Mouse (Mus musculus) frontal cortex, postnatal 36 days (tissue): ENCODE measurements at regions not wholly inside any gene's neighbourhood (a gene's known extent, or its start where the extent isn't known, plus 50 kb on each side); places are given as distances from the start of the nearest gene placed in this dataset.
A peak's percentile ranks its signal among the peaks of the same experiment; 100 is the strongest.
"Not testable (repeated sequence)": the region's sequence is repeated elsewhere in the genome, so short reads cannot be mapped to it uniquely, and the experiment has no call there.

Experiments
- DNase-seq, 2 experiments: peaks; one replicate each; pipeline ENCODE4 v3.0.0; 2022; ENCODE audit warnings: low spot score in 2 of 2

DNA sequence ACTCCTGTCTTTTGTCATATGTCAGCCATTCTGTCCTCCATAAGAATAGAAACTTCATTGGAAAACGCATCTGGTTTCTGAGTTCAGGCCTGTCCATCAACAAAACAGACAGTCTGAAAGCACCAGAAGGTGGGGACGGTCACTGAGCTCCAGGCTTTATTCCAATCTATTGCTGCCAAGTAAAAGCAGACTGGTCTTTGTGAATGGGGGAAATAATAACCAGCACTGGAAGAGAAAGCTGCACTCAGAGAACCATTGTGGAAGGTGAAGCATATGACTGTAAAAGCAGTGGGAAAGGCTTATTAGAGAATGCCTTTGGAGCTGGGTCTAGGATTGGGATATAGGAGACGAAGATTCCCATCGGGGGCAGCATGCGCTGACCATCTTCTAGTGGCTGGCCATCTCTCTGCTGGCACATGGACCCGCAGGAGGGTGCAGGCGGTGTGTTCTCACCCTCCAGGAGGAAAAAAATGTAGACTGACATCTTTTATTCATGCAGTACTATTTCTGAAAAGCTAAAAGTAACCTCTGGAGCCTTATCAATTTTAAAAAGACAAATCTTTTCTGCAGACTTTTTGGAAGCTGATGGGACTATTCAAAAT, 1638.0 kb downstream of the Car8 start:
- DNase-seq = peak in 1 of 2 experiments; percentile 26

- DNase-seq = no peak
Observed at GRCm38 (mm10) chr4:6596321-6596720, 1642.5 kb downstream of the Car8 start.

DNA sequence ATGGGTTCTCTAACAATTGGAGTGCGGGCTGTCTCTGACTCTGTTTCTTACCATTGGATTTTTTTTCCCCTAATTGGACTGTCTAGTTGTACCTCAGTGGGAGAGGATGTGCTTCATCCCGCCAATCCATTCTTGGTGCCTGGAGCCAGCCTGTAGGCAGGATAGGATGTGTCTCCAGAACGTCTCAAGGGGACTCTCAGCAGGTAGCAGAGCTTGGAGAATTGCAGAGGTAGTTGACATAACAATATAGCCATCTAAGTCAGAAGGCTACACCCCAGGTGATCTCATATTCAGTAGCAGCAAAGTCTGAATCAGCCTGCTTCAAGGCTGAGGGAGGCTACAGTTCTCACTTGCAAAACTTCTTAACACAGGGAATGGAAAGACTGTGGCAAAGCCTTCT, 1646.0 kb downstream of the Car8 start:
- not testable (repeated sequence) for DNase-seq

DNA sequence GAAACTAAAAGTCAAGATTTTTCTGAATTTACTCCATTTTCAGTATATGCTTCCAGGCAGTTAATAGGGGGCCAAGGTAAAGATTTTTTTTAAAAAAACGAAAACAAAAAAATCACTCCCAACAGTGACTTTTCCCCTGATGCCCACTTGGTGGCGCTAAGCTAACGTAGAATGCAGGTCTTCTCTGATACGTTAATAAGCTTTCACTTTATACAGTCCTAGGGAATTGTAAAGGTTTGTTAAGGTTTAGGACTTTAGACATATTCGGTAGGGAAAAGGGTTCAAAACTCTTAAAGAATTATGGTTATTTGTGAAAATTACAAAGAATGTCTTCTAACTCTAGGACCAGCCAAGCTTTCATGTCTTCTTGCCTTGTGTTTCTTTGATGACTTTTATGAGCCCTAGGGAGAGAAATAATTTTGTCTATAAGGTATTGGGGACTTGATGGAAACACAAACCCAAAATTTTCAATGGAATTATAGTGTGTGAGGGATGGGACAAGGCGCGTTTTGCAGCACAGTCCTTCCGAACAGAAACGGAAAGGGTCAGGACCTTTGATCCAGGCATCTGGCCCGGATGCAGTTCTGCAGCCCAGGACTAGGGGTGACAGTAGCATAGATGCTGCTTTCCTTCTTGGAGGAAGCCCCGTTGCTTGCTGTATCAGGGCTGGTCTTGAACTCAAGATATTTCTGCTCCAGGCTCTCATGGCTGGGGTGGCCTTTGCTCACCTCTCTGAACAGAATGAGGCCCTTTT, 1677.1 kb downstream of the Car8 start:
- peak; percentile 5 to 39 for DNase-seq

GRCm38 (mm10) chr4:6539626-6540025, 1699.2 kb downstream of the Car8 start:
- DNase-seq = no peak

GRCm38 (mm10) chr4:6532441-6532840, 1706.4 kb downstream of the Car8 start:
- no peak for DNase-seq

GRCm38 (mm10) chr4:6517626-6518025, 1721.2 kb downstream of the Car8 start:
- no peak for DNase-seq

GRCm38 (mm10) chr4:6514823-6515222, 1721.7 kb upstream of the Impad1 start:
- DNase-seq = peak; percentile 69 to 90

DNA sequence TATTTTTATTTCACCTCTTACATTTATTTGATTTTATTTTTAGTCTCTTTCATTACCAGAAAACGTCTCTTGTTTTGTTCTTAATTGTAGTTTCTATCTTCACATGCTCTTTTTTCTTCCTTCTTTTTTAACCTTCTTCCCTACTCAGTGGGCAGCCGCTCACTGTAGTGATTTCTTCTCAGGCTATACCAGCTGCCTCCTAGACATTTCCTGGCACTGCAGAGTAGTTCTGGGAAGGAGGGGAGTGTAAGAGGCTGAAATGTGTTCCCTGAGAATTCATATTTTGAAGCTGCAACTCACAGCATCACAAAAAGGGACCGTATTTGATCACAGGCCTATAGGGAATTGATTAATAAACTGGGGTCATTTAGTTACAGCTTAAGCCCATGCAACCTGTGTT, 1720.5 kb upstream of the Impad1 start:
- DNase-seq = peak in 1 of 2 experiments; percentile 9

DNA sequence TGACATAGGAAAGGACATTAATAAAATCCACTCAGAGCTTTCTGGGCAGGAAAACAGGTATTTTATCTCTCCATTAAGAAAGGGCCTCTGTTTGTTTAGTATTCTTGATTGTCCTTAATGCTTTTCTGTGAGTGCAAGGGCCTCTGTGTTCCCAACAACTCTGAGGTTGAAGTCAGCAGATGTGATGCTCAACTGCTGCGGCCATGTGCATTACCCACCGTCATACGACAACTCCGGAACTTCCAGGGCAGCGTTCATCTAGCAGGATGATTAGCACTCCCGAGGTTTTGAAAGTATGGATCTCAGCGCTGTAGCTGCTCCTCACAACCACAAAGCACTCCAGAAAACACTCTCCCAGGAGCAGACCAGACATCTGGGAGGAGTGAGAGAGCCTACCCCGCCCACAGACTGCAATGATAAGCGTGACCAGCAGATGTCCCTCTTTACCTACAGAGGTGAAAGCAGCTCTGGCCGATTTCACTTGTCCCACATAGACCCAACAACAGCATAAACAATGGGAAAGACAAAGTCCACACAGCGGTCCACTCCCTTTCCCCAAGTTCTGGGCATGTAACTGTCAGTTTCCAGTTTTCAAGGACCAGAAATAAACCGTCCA, 1719.7 kb upstream of the Impad1 start:
- DNase-seq = peak; percentile 87 to 94

DNA sequence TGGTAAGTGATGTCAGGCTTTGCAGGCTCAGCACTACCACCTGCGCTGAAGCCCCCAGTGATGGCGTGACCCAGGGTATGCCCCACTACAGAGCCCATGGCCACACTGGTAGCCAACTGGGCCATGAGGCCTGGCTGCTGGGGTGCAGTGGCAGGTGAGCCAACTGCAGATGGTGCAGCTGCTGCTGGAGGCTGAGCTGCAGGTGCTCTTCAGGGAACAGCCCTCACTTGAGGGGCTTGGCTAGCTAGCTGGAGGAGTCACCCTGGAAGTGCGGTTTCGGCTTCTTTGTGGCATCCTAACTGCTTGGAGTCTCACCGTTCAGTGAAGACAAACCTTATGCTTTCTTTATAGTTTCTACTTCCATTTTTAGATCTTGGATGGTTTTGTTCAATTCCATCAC, 1714.9 kb upstream of the Impad1 start:
- DNase-seq = no peak
